Mouse (Mus musculus): Measurements from ENCODE around the gene Foxn4. TPM values are rescaled to one million over a fixed set of nuclear protein-coding genes. Genes with fewer than 3 reads are reported as not detected.
A peak's percentile ranks its signal among the peaks of the same experiment; 100 is the strongest.

Foxn4 gene
- polyA plus RNA-seq, 1 experiment = not detected

GRCm38 (mm10) chr5:114299883-114300610 lies 26.4 kb upstream of the Foxn4 start:
- H3K27ac ChIP-seq (ENCODE audit: insufficient read depth, low read length) = no peak overlapping the region
- 83% methylated on average over 24 of the region's 24 CpGs for WGBS
- no peak for DNase-seq (ENCODE audit: low read depth in 1 of 2, low spot score in 2 of 2)
- H3K36me3 ChIP-seq (ENCODE audit: control insufficient read depth, insufficient read depth, low read length) = no peaks in the 10 kb centered on the region
- TF ChIP-seq POLR2A (IDR thresholded peaks at IDR 0.05; ENCODE audit: low read depth, low read length) = no peak
- TF ChIP-seq CTCF (IDR thresholded peaks at IDR 0.05; ENCODE audit: extremely low read depth, insufficient read depth, insufficient read length, insufficient replicate concordance) = no peak
- no peaks in the 10 kb centered on the region for H3K4me1 ChIP-seq (ENCODE audit: control insufficient read depth, insufficient read depth, insufficient read length)
- H3K27me3 ChIP-seq (ENCODE audit: control insufficient read depth, insufficient read depth, low read length) = no peaks in the 10 kb centered on the region
- H3K4me3 ChIP-seq (ENCODE audit: extremely low read depth, insufficient read depth, insufficient read length) = no peak overlapping the region

- H3K27ac ChIP-seq (ENCODE audit: insufficient read depth, low read length) = no peak overlapping the region
- H3K4me1 ChIP-seq (ENCODE audit: control insufficient read depth, insufficient read depth, insufficient read length) = no peaks in the 10 kb centered on the region
- no peak for DNase-seq (ENCODE audit: low read depth in 1 of 2, low spot score in 2 of 2)
- no peak for TF ChIP-seq CTCF (IDR thresholded peaks at IDR 0.05; ENCODE audit: extremely low read depth, insufficient read depth, insufficient read length, insufficient replicate concordance)
- TF ChIP-seq POLR2A (IDR thresholded peaks at IDR 0.05; ENCODE audit: low read depth, low read length) = no peak
- no peaks in the 10 kb centered on the region for H3K36me3 ChIP-seq (ENCODE audit: control insufficient read depth, insufficient read depth, low read length)
- no peaks in the 10 kb centered on the region for H3K27me3 ChIP-seq (ENCODE audit: control insufficient read depth, insufficient read depth, low read length)
- no peak overlapping the region for H3K4me3 ChIP-seq (ENCODE audit: extremely low read depth, insufficient read depth, insufficient read length)
- 90% methylated on average over 22 of the region's 22 CpGs for WGBS
Observed at GRCm38 (mm10) chr5:114299156-114299855, 25.7 kb upstream of the Foxn4 start.

GRCm38 (mm10) chr5:114298212-114298894 lies 24.7 kb upstream of the Foxn4 start:
- no peak for DNase-seq (ENCODE audit: low read depth in 1 of 2, low spot score in 2 of 2)
- Histone ChIP-seq H3K36me3 (ENCODE audit: control insufficient read depth, insufficient read depth, low read length) (no peaks in the 10 kb centered on the region), H3K4me3 (ENCODE audit: extremely low read depth, insufficient read depth, insufficient read length) (no peak overlapping the region), H3K27me3 (ENCODE audit: control insufficient read depth, insufficient read depth, low read length) (no peaks in the 10 kb centered on the region), H3K27ac (ENCODE audit: insufficient read depth, low read length) (no peak overlapping the region), H3K4me1 (ENCODE audit: control insufficient read depth, insufficient read depth, insufficient read length) (no peaks in the 10 kb centered on the region)
- WGBS = 64% methylated on average over 18 of the region's 18 CpGs
- no peak for TF ChIP-seq POLR2A (IDR thresholded peaks at IDR 0.05; ENCODE audit: low read depth, low read length)
- TF ChIP-seq CTCF (IDR thresholded peaks at IDR 0.05; ENCODE audit: extremely low read depth, insufficient read depth, insufficient read length, insufficient replicate concordance) = no peak

- Histone ChIP-seq H3K4me1 (ENCODE audit: control insufficient read depth, insufficient read depth, insufficient read length) (no peaks in the 10 kb centered on the region), H3K36me3 (ENCODE audit: control insufficient read depth, insufficient read depth, low read length) (no peaks in the 10 kb centered on the region), H3K27ac (ENCODE audit: insufficient read depth, low read length) (no peak overlapping the region), H3K4me3 (ENCODE audit: extremely low read depth, insufficient read depth, insufficient read length) (no peak overlapping the region), H3K27me3 (ENCODE audit: control insufficient read depth, insufficient read depth, low read length) (no peaks in the 10 kb centered on the region)
- no peak for DNase-seq (ENCODE audit: low read depth in 1 of 2, low spot score in 2 of 2)
- 65% methylated on average over 22 of the region's 22 CpGs for WGBS
- TF ChIP-seq POLR2A (IDR thresholded peaks at IDR 0.05; ENCODE audit: low read depth, low read length) (no peak), CTCF (IDR thresholded peaks at IDR 0.05; ENCODE audit: extremely low read depth, insufficient read depth, insufficient read length, insufficient replicate concordance) (peak; percentile 8; the same call in 1 of the 2 replicates)
Observed at GRCm38 (mm10) chr5:114296693-114297631, 23.4 kb upstream of the Foxn4 start.

GRCm38 (mm10) chr5:114290004-114290403 lies 16.4 kb upstream of the Foxn4 start:
- H3K36me3 ChIP-seq (ENCODE audit: control insufficient read depth, insufficient read depth, low read length) = no peaks in the 10 kb centered on the region
- no peak overlapping the region for H3K27ac ChIP-seq (ENCODE audit: insufficient read depth, low read length)
- no peak overlapping the region for H3K4me3 ChIP-seq (ENCODE audit: extremely low read depth, insufficient read depth, insufficient read length)
- TF ChIP-seq POLR2A (IDR thresholded peaks at IDR 0.05; ENCODE audit: low read depth, low read length) (no peak), CTCF (IDR thresholded peaks at IDR 0.05; ENCODE audit: extremely low read depth, insufficient read depth, insufficient read length, insufficient replicate concordance) (no peak)
- 86% methylated on average over 3 of the region's 3 CpGs for WGBS
- DNase-seq (ENCODE audit: low read depth in 1 of 2, low spot score in 2 of 2) = no peak
- H3K4me1 ChIP-seq (ENCODE audit: control insufficient read depth, insufficient read depth, insufficient read length) = no peaks in the 10 kb centered on the region
- H3K27me3 ChIP-seq (ENCODE audit: control insufficient read depth, insufficient read depth, low read length) = no peaks in the 10 kb centered on the region

GRCm38 (mm10) chr5:114288874-114289273 lies 15.3 kb upstream of the Foxn4 start, which contains the start of gene Myo1h:
Gene Myo1h, plus strand, starts transcription at chr5:114289166.
- no peaks in the 10 kb centered on the region for H3K27me3 ChIP-seq (ENCODE audit: control insufficient read depth, insufficient read depth, low read length)
- no peaks in the 10 kb centered on the region for H3K4me1 ChIP-seq (ENCODE audit: control insufficient read depth, insufficient read depth, insufficient read length)
- no peaks in the 10 kb centered on the region for H3K36me3 ChIP-seq (ENCODE audit: control insufficient read depth, insufficient read depth, low read length)
- TF ChIP-seq CTCF (IDR thresholded peaks at IDR 0.05; ENCODE audit: extremely low read depth, insufficient read depth, insufficient read length, insufficient replicate concordance) (no peak), POLR2A (IDR thresholded peaks at IDR 0.05; ENCODE audit: low read depth, low read length) (no peak)
- 47% methylated on average over 13 of the region's 13 CpGs for WGBS
- H3K27ac ChIP-seq (ENCODE audit: insufficient read depth, low read length) = no peak within 1 kb of the TSS
- no peak within 1 kb of the TSS for H3K4me3 ChIP-seq (ENCODE audit: extremely low read depth, insufficient read depth, insufficient read length)
- no peak for DNase-seq (ENCODE audit: low read depth in 1 of 2, low spot score in 2 of 2)
